Mouse (Mus musculus): Measurements from ENCODE around the gene Ypel4. TPM values are rescaled to one million over a fixed set of nuclear protein-coding genes. Genes with fewer than 3 reads are reported as not detected.

Gene Ypel4
- 8.5 and 9.3 TPM in 2 replicates for total RNA-seq (2021)
- long read RNA-seq, partial matches to known transcripts, result 1 of 4 reads
- long read RNA-seq, other reads (novel, unspliced or antisense), result 1 of 4 reads

DNA sequence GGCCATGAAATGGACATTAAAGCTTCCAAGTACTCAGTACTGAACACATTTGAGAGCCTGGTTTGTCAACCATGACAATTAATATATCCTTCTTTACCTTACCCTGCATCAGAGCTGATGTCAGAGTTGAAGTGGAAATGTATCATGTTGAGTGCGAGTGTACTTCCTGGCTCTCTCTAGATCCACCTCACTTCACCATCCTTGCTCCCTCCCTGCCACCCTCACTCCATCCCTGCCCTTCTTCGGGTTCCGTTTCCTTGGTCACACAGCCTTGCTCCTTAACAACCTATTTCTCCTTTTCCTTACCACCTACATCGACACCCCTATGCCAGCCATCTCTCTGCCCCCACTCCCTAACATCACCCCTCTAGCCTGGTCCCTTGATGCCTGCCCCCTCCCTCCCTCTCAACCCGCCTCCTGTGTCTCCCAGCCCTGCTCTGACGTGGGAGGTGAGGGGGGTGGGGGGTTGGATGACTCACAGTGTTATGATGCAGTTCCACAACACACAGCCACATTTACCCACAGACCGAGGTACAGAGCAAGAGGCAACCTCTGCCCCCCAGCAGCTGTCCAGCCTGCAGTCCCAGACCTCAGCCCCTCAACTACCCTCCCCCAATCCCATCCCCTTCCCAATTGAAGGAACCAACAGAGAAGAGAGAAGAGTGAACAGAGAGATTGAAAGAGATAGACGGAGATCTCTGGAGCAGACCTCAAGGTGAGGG lies at the start of gene Ypel4:
Gene Ypel4, plus strand, starts transcription at position 480 of the 722 bp plus-strand sequence.
- peak; percentile 67 for DNase-seq

DNA sequence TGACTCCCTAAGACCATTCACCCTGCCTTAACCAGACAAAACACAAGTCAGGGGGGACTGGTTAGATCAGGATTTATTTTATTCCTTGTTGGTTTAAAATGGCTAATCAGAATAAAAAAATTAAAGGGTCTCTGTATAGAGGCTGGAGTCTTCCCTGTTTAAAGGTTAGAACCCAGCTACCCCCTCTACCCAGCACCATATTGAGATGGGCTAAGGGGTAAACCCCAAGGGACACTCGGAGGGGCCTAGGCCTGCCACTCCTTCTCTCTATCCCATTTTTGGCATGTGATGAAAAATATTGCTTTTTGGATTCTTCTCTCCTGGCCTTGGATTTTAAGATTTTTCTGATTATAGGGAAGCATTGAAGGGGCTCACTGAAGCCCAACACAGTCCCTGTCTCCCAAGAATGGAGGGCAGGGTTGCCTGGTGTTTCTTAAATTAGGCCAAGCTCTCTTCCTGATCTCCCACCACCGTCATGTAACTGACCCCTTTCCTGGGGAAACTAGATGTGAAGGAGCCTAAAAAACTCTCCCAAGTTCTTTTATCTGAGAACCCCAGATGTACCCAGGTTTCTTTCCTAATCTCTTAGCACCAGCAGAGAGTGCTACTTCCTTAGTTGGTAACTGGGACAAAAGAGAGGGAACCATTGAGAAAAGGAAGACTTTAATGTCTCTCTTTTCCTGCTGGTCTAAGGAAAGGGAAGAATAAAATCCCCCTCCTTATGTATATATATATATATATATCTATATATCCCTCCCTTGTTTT lies 45.6 kb upstream of the Ypel4 start:
- DNase-seq, result no peak

DNA sequence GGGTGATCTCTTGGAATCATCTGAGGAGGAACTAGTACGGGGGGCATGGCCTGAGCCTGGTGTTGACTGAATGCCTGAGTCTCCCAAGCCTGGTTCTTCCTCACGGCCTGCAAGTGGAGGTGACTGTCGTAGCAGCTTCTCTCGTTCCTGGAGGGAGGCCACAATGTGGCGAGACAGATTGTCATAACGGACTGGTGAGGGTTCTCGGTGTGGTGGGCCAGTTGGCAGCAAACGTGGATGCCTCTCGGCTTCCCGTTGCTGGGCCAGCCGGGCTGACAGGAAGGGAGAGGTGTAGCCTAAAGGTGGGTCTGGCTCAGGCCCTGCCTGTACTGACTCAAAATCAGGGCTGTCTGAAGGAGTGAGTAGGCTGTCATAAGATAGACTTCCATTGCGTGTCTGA lies 43.8 kb upstream of the Ypel4 start:
- DNase-seq, result no peak

DNA sequence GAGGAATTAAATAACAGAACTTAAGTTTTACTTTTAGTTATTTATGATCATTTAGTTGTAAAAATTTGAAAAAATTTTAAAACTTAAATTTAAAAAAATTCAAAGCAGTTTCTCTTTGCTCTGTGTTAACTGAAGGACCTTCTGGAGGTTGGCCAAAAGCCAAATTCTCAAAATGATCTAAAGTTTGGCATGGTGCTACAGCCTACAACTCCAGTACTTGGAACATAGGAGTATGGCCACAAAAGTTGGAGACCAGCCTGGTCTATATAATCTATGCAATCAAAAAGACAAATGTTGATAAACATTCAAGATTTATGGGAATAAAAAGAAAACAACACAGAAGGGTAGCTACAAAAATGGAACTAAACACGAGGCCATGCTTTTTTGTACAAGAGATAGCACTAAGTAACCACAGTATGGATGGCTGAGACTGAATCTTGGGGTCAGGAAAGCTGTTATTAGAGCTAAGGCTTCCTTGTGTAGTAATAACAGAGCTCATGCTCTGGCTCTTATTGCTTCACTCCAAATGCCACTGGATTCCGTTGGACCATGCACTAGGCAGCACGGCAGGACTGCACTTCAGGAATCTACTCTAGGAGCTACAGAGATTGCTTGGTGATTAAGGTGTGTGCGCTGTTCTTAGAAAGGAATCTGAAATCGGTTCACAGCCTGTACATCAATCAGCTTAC lies 38.7 kb upstream of the Ypel4 start:
- DNase-seq, result no peak

DNA sequence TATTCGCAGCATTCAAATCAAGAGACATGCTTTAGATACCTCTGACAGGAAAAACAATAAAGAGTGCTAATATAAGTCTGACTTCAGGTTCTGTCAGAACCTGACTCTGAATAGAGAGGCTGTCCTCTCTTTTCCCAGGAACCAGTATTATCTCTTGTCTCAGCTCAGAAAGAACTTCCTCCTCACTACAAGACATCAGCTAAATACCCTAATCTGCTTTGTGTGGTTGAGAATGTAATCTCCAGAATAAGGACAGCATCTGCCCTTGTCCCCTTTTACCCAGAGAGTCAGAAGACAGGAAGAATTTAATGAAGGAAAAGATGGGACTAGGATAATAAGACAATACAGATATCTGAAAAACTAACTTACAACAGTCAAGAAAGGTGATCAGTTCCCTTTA lies 30.4 kb upstream of the Ypel4 start:
- no peak for DNase-seq

DNA sequence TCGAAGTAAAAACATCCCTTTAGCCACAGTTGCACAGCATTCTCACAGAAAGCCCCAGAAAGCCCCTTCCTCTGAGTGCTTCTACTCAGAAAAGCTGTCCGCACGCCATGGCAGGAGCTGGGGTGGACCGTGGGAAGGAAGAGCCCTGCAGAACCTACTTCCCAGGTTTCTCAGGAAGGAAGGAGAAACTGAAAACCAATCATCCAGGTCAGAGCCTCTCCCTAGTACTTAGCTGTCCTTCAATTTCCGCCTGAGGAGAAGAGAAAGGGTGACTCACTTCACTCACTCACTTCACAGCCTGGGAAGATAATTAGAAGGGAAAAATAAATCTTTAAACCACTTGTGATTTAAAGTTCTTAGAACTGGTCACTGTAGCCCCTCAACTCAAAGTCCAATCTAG lies 29.5 kb upstream of the Ypel4 start:
- no peak for DNase-seq

DNA sequence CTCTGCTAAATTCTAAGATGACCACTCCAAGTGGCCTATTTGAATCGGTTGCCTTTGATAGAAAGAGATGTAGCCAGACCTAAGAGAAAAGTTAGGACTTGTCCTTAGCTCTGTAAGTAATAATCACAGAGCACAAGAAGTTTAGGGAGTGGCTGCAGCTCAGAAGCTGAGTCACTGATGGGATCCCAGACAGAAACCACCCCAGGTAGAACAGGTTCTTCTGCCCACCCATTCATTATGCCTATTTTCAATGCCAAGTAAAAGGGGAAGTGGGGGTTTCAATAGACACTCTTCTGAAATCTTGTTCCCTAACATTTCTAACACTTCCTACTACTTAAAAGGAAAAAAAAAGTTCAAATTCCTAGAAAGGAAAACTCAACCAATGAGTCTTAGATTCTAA lies 28.6 kb upstream of the Ypel4 start:
- DNase-seq, result no peak

DNA sequence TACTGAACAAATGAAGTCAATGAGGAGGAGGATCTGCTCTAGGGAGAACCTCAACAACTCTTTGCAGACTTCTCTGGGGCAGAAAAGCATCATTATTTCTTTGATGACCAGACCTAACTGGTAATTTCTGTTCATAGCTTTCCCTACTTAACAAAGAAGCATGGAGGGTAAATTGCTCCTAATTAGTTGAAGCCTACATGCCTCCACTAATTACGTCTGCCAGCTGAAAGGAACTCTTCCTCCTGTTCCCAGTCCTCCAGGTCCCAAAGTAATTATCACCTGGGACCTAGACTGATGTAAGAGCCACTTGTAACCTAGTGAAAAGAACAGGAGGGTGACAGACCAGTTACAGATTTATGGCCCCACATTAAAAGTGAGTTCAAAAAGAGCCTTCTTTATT lies 26.3 kb upstream of the Ypel4 start:
- no peak for DNase-seq

DNA sequence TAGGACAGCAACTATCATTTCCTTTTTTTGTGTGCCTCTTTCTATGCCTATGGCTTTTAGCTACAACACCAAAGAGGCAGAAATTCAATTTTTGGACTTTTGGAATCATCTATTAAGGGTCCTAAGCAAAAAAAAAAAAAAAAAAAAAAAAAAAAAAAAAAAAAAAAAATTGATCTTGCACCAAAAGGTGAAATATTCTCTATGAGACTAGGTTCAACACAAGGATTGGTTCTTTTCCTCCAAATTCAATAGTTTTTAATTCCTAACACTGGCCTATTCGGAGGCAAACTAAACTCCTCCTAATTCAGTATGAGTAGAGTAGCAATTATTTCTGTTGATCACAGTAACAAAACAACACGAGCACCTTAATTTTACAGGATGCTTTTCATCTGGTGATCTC lies 22.0 kb upstream of the Ypel4 start:
- DNase-seq, result no peak

DNA sequence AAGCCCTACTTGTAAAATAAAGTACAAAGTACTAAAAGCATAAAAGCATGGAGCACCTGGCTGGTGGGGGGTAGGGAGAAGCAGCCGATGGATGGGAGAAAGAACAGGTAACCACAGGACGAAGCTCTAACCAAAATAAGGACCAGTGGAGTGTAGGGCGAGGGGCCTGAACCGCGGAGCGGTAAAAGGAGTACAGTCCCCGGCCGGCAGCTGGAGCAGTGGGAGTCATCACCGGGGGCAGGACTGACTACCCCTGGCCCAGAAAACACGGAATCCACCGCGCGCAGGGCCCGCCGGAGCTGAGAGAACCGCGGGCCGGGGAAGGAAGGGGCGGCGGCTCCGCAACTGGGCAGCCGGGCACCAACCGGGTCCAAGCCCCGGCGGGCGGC lies 19.4 kb upstream of the Ypel4 start:
- DNase-seq, result no peak

DNA sequence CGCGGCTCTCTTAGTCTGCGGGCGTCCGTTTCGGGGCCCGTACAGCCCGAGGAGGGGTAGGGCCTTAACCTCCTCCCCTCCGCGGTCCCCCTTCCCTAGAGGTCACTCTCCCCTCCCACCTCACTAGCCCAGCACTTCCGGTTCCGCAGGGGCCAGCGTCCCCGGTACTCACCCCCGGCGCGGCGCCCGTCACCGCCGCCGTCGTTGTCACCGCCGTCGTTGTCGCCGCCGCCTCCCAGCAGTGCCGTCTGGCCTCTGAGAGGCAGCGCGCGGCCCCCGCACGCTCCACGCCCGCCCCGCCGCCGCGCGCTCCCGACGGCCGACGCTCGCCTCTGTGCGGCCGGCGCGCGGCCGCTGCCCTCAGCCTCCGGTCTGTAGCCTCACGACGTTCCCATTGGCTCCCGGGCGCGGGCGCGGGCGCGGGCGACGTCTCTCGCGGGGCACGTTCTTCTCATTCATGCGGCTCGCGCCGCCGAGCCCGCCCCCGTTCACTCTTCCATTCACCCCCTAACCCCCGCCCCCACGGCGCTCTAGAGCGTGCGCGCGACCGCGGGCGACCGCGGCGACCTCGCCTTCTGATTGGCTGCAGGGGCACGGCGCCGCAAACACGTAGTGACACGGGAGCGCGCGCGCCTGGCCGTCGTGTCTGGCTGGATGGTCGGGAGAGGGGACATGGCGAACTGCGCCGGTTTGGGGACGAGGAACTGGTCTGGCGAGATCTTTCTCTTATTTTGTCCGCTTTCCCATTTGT lies 18.9 kb upstream of the Ypel4 start, which contains the start of gene Zdhhc5:
Gene Zdhhc5, minus strand, starts transcription at position 370 of the 751 bp plus-strand sequence.
- DNase-seq, result peak; percentile 98

DNA sequence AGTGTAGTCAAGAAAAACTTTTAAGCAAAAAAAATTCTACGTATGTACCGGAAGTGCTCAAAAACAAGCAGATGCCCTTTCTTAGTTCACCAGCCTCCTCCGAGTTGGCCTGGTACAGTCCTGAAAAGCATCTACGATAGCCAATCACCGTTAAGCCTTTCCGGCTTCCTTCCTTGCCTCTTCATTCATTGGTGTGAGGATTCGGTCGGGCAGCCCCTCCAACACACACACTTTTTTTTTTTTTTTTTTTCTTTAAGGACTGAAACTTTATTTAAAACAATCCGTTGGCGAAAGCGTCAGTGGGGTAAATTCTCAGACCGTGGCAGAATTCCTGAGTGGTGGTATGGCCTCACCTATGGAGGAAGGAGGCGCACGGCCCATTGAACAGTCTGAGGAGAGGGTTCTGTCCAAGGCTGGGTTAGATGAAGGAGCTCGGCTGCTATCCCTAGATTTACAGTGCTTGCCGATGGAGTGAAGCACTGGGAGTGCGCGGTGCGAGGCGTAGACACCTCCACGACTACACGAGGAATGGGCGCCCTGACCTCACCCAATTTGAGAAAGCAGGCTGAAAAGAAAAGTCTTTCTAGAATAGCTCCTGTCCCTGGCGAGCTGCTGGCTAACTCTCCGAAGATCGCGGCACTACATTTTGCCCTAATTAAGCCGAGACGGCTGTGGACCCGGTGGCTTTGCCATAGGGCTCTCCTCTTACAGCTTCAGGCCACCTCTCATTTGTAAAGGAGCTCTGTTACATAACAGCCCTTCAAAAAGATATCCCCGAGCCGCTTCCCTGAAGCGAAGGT lies 18.1 kb upstream of the Ypel4 start:
- DNase-seq, result peak; percentile 60

DNA sequence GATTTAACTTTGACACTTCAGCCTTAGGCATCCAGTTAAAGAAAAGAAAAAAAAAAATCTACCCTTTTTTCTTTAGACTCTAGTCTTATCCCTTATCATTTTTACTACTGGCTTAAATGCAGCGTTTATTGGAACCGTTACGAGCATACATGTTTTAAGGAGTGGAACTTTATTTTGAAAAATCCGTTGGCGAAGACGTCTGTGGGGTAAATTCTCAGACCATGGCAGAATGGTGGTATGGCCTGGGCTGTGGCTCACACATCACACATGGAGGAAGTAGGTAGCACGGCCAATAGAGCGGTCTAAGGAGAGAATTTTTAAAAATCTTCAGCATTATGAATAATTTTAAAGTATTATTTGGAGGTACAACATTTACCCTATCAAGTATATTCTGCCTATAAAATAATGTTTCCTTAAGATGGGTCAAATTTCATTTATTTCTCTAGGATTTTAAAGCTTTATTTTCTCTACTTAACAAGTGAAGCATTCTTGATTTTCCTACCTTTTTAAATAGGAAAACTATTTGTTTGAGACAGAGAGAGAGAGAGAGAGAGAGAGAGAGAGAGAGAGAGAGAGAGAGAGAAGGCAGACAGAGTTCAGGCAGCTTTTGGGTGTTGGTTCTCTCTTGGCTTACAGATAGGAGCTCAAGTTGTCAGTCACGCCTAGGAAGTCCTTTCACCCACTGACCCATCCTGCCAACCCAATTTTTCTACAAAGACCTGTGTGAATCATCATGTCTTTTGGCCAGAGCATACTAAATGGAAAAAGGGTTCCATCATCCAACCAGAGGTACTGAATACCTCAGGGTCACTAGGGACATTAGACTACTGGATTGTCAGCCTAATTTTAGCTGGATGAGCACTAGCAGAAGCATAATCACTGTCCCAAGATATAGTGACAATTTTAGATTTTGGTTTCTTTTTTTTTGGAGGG lies 17.2 kb upstream of the Ypel4 start:
- no peak for DNase-seq

DNA sequence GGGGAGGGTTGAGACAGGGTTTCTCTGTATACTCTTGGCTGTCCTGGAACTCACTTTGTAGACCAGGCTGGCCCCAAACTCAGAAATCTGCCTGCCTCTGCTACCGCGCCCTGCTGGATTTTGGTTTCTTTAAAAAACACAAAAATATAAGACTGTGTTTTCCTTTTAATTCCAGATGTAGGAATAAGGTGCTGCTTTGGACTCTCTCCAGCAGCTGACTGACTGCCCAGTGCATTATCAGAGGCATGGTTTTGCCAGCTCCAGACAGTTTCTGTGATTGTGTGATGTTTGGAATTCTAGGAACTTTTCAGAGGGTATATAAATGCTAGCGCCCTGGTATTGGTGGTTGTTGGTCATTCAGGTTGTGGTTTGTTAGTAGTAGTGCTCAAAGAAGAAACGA lies 16.5 kb upstream of the Ypel4 start:
- DNase-seq, result no peak

DNA sequence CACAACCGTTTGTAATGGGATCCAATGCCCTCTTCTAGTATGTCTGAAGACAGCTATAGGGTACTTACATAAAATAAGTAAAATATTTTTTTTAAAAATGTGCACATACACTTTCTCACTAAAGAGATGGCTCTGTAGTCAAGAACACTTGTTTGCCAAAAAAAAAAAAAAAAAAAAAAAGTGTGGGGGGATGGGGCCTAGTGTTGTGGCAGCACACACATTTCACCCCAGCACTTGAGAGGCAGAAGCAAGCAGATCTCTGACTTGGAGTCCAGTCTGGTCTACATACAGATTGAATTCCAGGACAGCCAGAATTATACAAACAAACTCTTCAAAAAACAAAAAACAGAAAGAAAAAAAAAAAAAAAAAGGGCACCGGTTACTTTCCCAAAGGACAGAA lies 13.1 kb upstream of the Ypel4 start:
- DNase-seq, result no peak

DNA sequence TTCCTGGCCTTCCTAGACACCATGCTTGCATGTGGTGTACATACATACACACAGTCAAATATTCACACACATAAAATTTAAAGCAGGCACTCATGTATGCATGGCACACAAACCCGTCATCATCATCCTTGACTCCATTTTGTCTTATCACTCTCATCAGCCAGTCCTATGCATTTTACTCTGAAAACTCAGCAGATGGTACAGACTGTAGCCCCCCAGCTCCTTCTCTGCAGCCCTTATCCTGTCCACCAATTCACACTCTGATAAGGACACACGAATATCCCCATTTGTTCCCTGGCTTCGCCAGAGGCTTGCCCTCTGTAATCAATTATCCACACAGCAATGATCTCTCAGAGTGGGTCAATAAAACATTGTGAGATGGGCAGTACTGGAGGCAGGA lies 12.7 kb upstream of the Ypel4 start:
- DNase-seq, result no peak

DNA sequence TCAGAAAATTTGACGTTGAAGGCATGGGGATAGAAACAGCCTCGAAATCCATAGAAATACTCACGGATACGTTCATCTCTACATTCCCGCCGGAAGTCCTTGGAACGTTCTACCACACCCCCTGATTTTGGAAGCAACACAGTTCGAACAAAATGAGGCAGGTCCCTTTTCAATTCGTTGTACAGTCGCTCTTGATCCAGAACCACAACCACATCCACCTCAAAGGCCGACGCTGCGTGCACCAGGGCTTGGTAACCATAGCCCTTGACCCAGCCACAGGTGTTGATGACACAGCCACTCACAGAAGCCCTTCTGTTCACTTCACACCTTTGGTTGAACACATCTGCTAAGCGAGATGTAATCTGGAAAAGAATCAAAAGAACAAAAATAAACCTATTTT lies 10.0 kb upstream of the Ypel4 start:
- no peak for DNase-seq

DNA sequence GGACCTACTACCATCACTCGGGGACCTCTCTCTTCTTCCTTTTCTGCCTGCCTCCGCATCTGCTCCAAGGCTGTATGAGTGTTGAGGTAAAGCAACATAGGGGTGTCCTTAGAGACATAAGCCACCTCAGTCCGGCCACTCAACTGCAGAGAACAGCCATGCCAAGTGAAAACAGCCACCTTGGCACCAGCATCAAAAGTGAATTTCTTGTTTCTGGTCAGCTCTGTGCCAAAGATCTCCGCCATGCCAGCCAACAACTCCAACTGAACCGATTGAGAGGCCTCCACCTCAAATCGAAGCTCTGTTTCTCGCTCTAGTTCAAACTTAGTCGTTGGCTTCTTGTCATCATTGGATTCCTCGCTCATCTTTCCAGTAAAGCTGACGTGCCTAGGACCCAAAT lies 8.1 kb upstream of the Ypel4 start:
- DNase-seq, result no peak

DNA sequence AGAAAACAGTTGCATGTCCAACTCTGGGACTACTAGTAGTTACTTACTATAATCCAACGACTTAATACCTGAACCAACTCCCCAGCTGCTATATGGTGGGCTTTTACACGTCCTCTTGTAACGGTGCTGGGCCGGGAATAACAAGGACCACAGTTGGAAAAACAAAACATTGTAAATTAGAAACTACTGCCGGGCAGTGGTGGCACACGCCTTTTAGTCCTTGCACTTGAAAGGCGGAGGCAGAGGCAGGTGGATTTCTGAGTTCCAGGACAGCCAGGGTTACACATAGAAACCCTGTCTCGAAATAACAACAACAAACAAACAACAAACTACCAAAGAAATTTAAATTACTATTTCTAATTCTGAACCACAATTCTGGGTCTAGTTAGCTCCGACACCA lies 7.1 kb upstream of the Ypel4 start:
- DNase-seq, result no peak

DNA sequence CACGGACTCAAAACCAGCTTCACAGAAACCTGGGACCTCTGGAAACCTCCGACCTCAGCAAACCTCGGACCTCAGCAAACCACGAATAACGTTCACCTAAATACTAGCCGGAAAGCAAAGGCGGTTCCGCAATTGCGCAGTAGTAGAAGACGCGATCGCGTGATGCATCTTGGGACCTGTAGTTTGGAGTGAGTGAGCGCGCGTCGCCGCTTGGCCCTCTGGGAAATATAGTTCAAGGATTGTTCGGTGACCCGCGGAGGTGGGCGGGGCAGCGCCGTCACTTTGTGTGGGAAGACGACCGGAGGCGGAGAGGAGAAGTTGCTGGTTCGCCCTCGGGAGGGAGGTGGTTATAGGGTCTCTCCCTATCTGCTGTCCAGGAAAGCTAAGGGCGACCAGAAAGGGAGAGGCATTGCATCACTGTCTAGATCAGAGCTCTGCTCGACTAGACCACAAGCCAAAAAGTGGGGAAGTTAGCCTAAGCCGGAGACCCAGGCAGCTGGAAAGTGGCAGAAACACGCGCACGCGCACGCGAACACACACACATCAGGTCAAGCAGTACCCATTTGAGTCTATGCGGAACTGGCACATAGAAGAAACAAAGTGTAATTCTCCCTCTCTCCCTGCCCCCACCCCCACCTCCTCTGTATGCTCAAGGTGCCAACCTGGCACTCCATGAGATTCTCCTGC lies 6.5 kb upstream of the Ypel4 start, which contains the start of gene Clp1:
Gene Clp1, minus strand, starts transcription at position 179 of the 687 bp plus-strand sequence.
- DNase-seq, result peak; percentile 93
